Mouse (Mus musculus): ENCODE measurements around the gene Cryzl1. TPM values are rescaled to one million over a fixed set of nuclear protein-coding genes. Genes with fewer than 3 reads are reported as not detected.

Cryzl1 gene
- polyA plus RNA-seq, 1 experiment = 42.5 TPM

DNA sequence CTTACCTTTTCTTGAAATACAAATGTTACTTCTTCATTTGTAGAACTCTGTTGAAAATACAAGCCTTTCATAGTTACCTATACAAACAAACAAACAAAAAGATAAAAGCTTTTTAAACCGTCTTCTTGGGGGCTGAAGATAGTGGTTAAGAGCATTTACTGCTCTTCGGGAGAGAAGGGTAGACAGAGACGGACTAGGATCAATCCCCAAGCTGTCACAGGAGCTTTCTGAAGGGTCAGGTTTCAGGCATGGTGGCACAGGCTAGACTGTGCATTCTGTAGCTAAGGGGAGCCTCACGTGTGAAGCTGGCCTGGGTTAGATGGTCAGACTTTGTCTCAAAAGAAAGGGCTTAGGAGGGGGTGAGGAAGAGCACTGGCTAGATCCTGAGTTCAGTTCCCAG, 11.4 kb downstream of the Cryzl1 start:
- WGBS = 67% methylated on average over 4 of the region's 4 CpGs
- peak overlapping the region; percentile 79 for H3K27ac ChIP-seq (ENCODE audit: control insufficient read depth, insufficient read depth, low read depth, low read length, poor library complexity)
- H3K4me1 ChIP-seq (ENCODE audit: control insufficient read depth, insufficient read depth, low read length) = peaks cover 1% of the 10 kb centered on the region; the same call in 1 of the 2 replicates
- no peak for TF ChIP-seq POLR2A (IDR thresholded peaks at IDR 0.05; ENCODE audit: borderline replicate concordance, control insufficient read depth, low read depth, low read length)
- TF ChIP-seq CTCF (IDR thresholded peaks at IDR 0.05; ENCODE audit: control insufficient read depth, insufficient read depth, low read length) = no peak
- no peak overlapping the region for H3K4me3 ChIP-seq (replicated peaks; ENCODE audit: control insufficient read depth, low read depth, low read length)

GRCm38 (mm10) chr16:91716927-91717349, 11.8 kb downstream of the Cryzl1 start:
- Histone ChIP-seq H3K4me1 (ENCODE audit: control insufficient read depth, insufficient read depth, low read length) (peaks cover 1% of the 10 kb centered on the region; the same call in 1 of the 2 replicates), H3K4me3 (replicated peaks; ENCODE audit: control insufficient read depth, low read depth, low read length) (no peak overlapping the region), H3K27ac (ENCODE audit: control insufficient read depth, insufficient read depth, low read depth, low read length, poor library complexity) (peak overlapping the region; percentile 80; the same call in 1 of the 2 replicates)
- peak; percentile 64; the same call in 1 of the 2 replicates for TF ChIP-seq POLR2A (IDR thresholded peaks at IDR 0.05; ENCODE audit: borderline replicate concordance, control insufficient read depth, low read depth, low read length)
- peak; percentile 30; the same call in 1 of the 2 replicates for TF ChIP-seq CTCF (IDR thresholded peaks at IDR 0.05; ENCODE audit: control insufficient read depth, insufficient read depth, low read length)
- WGBS = 51% methylated on average over 11 of the region's 11 CpGs

DNA sequence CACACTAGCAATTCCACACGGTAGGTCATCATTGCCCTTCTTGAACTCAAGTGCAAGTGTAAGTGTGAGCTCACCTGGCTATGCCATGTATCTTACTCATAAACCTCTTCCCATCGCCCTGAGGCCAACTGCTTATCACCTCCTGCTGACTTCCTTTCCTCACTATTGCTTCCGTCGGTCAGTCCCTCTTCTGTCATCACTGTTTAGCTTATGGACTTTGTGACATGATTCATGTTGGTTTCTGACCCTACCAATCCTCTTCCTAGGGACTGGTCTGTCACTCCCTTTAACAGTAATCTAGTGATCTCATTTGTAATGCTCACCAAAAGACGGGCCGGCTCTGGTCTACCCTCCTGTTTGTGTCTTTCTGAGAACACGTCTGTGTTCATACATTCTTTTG, 18.5 kb downstream of the Cryzl1 start:
- no peak overlapping the region for H3K27ac ChIP-seq (ENCODE audit: control insufficient read depth, insufficient read depth, low read depth, low read length, poor library complexity)
- WGBS = 88% methylated on average over 7 of the region's 7 CpGs
- TF ChIP-seq POLR2A (IDR thresholded peaks at IDR 0.05; ENCODE audit: borderline replicate concordance, control insufficient read depth, low read depth, low read length) (no peak), CTCF (IDR thresholded peaks at IDR 0.05; ENCODE audit: control insufficient read depth, insufficient read depth, low read length) (no peak)
- no peak overlapping the region for H3K4me3 ChIP-seq (replicated peaks; ENCODE audit: control insufficient read depth, low read depth, low read length)
- H3K4me1 ChIP-seq (ENCODE audit: control insufficient read depth, insufficient read depth, low read length) = no peaks in the 10 kb centered on the region

DNA sequence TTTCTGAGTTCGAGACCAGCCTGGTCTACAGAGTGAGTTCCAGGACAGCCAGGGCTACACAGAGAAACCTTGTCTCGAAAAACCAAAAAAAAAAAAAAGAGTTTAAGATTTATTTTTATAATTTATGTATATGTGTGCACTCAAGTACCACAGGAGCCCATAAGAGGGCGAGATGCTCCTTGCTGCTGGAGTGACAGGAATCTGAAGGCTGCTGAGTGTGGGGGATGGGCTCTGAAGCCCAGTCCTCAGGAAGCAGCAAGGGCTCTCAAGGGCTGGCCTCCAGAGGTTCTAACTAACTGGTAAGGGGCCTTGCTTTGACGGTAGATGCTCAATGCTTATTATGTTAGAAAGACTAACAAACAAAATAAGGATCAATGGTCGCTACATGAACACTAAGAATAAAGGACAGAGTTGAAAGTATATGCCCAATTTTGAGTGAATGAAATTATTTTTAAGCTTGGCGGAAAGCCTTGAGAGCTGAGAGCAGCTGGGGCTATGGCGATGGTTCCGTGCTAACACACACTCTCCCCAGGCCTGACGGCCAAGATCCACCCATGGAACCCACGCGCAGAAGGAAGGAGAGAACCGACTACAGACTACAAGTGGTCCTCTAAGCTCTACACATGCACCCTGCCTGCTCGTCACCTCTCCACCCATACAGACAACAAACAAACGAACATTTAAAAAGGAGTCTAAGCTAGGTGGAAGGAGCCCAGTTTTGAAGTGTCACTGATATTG, 24.0 kb downstream of the Cryzl1 start:
- WGBS = 87% methylated on average over 14 of the region's 14 CpGs
- Histone ChIP-seq H3K4me1 (ENCODE audit: control insufficient read depth, insufficient read depth, low read length) (no peaks in the 10 kb centered on the region), H3K27ac (ENCODE audit: control insufficient read depth, insufficient read depth, low read depth, low read length, poor library complexity) (no peak overlapping the region), H3K4me3 (replicated peaks; ENCODE audit: control insufficient read depth, low read depth, low read length) (no peak overlapping the region)
- TF ChIP-seq CTCF (IDR thresholded peaks at IDR 0.05; ENCODE audit: control insufficient read depth, insufficient read depth, low read length) (no peak), POLR2A (IDR thresholded peaks at IDR 0.05; ENCODE audit: borderline replicate concordance, control insufficient read depth, low read depth, low read length) (no peak)

DNA sequence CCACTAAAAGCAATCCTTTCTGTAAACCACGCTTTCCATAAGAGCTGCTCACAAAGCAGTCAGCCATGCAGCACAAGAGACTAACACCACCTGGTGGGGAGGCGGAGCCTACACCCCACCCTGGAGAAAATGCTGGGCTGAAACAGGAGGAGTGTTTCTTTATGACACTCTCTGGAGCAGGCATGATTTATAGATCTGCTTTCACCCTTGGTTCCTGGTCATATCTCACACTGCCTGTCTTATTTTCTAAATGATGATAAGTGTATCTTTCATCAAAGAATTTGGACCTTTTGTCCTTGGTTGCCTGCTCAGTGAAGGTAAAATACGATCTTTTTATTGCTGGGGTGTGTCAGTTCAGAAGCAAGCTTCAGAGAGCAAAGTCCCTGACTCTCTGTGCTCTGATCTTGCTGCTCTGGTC, 26.0 kb downstream of the Cryzl1 start:
- WGBS = 79% methylated on average over 3 of the region's 3 CpGs
- Histone ChIP-seq H3K4me1 (ENCODE audit: control insufficient read depth, insufficient read depth, low read length) (no peaks in the 10 kb centered on the region), H3K4me3 (replicated peaks; ENCODE audit: control insufficient read depth, low read depth, low read length) (no peak overlapping the region), H3K27ac (ENCODE audit: control insufficient read depth, insufficient read depth, low read depth, low read length, poor library complexity) (no peak overlapping the region)
- TF ChIP-seq POLR2A (IDR thresholded peaks at IDR 0.05; ENCODE audit: borderline replicate concordance, control insufficient read depth, low read depth, low read length) (no peak), CTCF (IDR thresholded peaks at IDR 0.05; ENCODE audit: control insufficient read depth, insufficient read depth, low read length) (no peak)

GRCm38 (mm10) chr16:91701908-91702307, 26.9 kb downstream of the Cryzl1 start:
- Histone ChIP-seq H3K27ac (ENCODE audit: control insufficient read depth, insufficient read depth, low read depth, low read length, poor library complexity) (no peak overlapping the region), H3K4me3 (replicated peaks; ENCODE audit: control insufficient read depth, low read depth, low read length) (no peak overlapping the region), H3K4me1 (ENCODE audit: control insufficient read depth, insufficient read depth, low read length) (no peaks in the 10 kb centered on the region)
- TF ChIP-seq POLR2A (IDR thresholded peaks at IDR 0.05; ENCODE audit: borderline replicate concordance, control insufficient read depth, low read depth, low read length) (no peak), CTCF (IDR thresholded peaks at IDR 0.05; ENCODE audit: control insufficient read depth, insufficient read depth, low read length) (no peak)
- WGBS = 93% methylated on average over 13 of the region's 13 CpGs

GRCm38 (mm10) chr16:91698995-91699394, 29.8 kb downstream of the Cryzl1 start:
- Histone ChIP-seq H3K4me1 (ENCODE audit: control insufficient read depth, insufficient read depth, low read length) (no peaks in the 10 kb centered on the region), H3K4me3 (replicated peaks; ENCODE audit: control insufficient read depth, low read depth, low read length) (no peak overlapping the region), H3K27ac (ENCODE audit: control insufficient read depth, insufficient read depth, low read depth, low read length, poor library complexity) (no peak overlapping the region)
- no peak for TF ChIP-seq CTCF (IDR thresholded peaks at IDR 0.05; ENCODE audit: control insufficient read depth, insufficient read depth, low read length)
- no peak for TF ChIP-seq POLR2A (IDR thresholded peaks at IDR 0.05; ENCODE audit: borderline replicate concordance, control insufficient read depth, low read depth, low read length)
- 77% methylated on average over 1 of the region's 1 CpGs for WGBS

DNA sequence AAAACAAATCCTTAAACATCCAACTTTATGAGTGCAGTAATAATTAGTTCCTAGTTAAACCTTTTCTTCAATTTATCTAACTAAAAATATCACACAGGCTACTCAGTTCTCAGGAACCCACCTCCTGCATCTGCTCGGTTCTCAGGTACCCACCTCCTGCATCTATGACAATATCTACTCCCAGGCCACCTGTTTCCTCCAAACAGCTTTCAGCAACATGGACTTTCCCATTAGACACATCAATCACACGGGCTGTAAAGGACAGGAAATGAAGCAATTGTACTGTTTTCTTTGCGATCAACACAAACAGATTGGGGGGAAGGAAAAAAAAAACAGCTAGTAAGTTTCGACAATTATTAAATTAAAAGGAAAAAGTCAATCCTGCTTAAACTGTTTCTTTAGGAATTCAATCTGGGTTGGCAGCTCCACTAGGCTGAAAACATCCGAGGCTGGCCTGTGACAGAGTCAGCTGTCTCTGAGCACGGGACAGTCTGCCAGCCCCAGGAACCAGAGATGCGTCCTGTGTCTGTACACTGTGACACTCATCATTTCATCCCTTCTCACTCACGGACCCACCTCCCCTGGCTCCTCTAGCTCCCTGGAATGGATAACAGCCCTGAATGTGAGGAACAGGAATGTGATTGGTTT, 33.5 kb downstream of the Cryzl1 start:
- Histone ChIP-seq H3K4me3 (replicated peaks; ENCODE audit: control insufficient read depth, low read depth, low read length) (no peak overlapping the region), H3K4me1 (ENCODE audit: control insufficient read depth, insufficient read depth, low read length) (no peaks in the 10 kb centered on the region), H3K27ac (ENCODE audit: control insufficient read depth, insufficient read depth, low read depth, low read length, poor library complexity) (no peak overlapping the region)
- WGBS = 37% methylated on average over 8 of the region's 8 CpGs
- TF ChIP-seq POLR2A (IDR thresholded peaks at IDR 0.05; ENCODE audit: borderline replicate concordance, control insufficient read depth, low read depth, low read length) = no peak
- TF ChIP-seq CTCF (IDR thresholded peaks at IDR 0.05; ENCODE audit: control insufficient read depth, insufficient read depth, low read length) = no peak
